Mouse (Mus musculus) CD8-positive naive resting alpha-beta T cell, adult 2 months (primary cell): Measurements from ENCODE around the gene Olfr638.
"Not testable (repeated sequence)": the region's sequence is repeated elsewhere in the genome, so short reads cannot be mapped to it uniquely, and the experiment has no call there.

Source experiments
- DNase-seq, 2 experiments: peaks; one replicate each; pipeline ENCODE4 v3.0.0; 2022; ENCODE audit warnings: low read depth in 2 of 2, low spot score in 2 of 2

The Olfr638 gene

DNA sequence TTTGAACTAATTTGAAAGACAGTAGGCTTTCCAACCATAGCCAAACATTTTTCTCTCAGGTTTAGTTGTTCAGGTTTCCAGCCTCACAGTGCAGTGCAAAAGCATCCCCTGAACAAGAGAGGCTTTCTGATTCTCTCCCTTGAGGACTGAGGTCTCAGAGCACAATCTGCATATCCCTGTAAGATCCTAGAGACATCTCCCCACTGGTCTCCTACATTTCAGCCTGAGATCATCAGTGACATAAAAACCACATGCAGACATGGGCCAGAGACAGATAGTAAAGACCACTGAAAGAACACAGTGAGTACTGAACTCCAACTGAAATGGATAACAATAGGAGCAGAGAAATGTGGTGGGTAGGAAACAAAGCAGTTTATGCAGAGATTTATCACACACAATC is at the start of gene Olfr638:
Gene Olfr638 (plus strand): TSS at position 301 of the 400 bp plus-strand sequence.
- no peak for DNase-seq

DNA sequence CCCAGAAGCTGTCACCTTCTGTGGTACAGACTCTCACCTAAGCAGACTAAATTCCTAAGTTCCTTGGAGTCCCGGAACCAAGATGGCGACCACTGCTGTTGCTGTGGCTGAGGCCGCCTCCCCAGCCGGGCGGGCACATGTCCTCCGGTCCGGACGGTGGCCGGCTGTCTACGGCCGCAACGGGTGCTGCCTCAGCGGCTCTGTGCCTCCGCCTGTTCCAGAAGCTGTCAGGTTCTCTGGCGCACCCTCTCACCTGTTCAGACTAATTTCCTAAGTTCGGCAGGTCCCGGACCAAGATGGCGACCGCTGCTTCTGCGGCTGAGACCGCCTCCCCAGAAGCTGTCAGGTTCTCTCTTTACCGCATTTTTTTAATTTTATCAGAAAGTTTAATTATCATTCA is 31.7 kb upstream of the Olfr638 start:
- not testable (repeated sequence) for DNase-seq

DNA sequence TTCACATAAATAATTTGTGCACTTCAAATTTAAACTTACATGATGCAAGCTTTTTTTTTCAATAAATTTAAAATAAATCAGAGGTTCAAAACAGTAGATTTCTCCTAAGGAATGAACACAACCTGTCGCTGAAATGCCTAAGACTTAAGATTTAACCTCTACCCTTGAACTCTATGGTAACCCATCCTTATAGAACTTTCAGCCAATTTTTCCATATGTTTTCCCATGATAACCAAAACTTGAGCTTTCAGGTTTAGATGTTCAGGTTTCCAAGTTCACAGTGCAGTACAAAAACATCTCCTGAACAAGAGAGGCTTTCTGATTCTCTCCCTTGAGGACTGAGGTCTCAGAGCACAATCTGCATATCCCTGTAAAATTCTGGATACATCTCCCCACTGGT is 27.7 kb upstream of the Olfr638 start, which contains the start of gene Olfr635:
Gene Olfr635 (plus strand): TSS at position 301 of the 400 bp plus-strand sequence.
- DNase-seq = no peak

DNA sequence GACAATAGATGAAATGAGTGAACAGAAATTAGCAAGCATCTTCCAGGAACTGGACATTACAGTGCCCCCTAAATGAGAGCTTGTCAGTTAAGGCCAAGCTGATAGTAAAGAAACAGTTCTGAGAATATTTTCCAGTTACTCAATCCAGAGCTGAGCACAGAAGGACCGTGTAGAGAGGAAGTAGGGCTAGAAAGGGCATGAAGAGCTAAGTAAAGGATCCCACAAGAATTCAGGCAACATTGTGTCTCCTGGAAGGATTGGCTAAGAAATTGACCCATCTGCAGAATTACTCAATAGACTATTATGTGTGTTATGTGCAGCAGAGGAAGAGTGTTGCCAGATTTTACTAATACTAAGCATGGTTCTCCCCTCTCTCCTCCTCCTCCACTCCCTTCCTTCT is 26.8 kb upstream of the Olfr638 start:
- DNase-seq = no peak

DNA sequence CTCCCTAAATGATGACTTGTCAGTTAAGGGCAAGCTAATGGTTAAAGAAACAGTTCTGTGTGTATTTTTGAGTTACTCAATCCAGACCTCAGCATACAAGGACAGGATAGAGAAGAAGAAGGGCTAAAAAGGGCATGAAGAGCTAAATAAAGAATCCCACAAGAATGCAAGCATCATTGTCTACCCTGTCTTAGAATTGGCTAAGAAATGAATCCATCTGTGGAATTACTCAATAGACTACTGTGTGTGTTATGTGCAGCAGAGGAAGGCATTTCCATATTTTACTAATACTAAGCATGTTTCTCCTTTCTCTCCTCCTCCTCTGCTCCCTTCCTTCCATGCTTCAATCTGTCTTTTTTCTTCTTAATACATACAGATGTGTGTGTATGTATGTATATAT is 578 bp downstream of the Olfr638 start:
- DNase-seq = no peak

GRCm38 (mm10) chr7:104017203-104017602 is 18.7 kb downstream of the Olfr638 start, which contains the start of gene Olfr639:
Olfr639 (minus strand) TSS chr7:104017303.
- no peak for DNase-seq

- DNase-seq = no peak
These were observed 20.4 kb downstream of the Olfr638 start for GRCm38 (mm10) chr7:104018953-104019352.

DNA sequence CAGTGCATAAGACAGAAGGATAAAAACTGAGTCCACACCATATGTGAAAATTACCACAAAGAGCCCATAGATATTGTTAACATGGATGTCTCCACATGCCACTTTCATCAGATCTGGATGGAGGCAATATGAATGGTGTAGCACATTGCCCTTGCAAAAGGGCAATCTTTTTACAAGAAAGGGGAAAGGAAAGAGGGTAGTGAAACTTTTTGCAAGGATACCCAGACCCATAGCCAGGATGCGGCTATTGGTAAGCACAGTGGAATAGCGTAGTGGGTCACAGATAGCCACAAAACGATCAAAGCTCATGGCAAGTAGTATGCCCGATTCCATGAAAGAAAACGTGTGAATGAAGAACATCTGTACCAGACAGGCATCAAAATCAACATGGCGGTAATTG is 23.1 kb downstream of the Olfr638 start:
- no peak for DNase-seq

DNA sequence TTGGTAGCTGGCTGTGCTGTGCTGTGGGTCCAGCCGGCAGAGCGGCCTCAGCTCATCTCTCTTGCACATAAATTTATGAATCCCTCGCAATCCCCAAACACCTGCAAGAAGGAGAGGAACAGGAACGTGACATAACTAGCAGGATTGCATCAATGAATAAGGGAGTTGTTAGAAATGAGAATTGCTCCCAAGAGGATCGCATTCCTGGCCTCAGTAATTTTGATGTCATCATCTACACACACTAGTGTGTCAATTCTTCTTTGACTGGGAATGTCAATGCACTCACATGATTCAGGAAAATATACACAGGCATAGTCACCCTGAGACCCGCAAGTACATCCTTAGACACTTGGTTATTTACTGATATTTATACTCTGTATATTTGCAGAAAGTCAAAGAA is 26.9 kb downstream of the Olfr638 start, which contains the start of gene Olfr640:
Gene Olfr640 (minus strand): TSS at position 101 of the 400 bp plus-strand sequence.
- DNase-seq = no peak

GRCm38 (mm10) chr7:104026978-104027377 is 28.4 kb downstream of the Olfr638 start:
- no peak for DNase-seq

GRCm38 (mm10) chr7:104035145-104035544 is 36.6 kb downstream of the Olfr638 start, which contains the start of gene Olfr641:
Olfr641 (plus strand) TSS chr7:104035445.
- DNase-seq = no peak

GRCm38 (mm10) chr7:104050745-104051144 is 52.2 kb downstream of the Olfr638 start:
- no peak for DNase-seq

DNA sequence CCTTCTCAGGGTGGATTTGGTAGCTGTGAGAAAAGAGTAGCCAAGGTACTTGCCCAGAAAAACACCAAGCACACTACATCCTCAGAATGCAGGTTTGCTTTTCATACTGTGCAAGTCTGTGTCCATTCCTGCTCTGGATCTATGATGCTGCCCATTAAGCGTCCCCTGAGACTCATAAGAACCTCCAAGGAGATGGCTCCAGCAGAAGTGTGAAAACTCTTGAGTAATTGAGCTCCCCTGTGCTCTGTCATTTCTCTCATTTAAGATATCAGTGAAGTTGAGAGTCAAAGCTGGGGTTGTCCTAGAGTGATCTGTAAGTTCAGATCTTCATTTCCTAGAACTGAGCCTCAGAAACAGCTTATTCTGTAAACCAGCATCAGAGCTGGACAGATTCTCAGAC is 54.0 kb downstream of the Olfr638 start, which contains the start of gene Olfr642:
Gene Olfr642 (minus strand): TSS at position 101 of the 400 bp plus-strand sequence.
- no peak for DNase-seq
